Mouse (Mus musculus) embryo, embryonic 10 days (tissue): ENCODE measurements around the gene Chit1.
A peak's percentile ranks its signal among the peaks of the same experiment; 100 is the strongest.

ENCODE experiments used
- DNase-seq: peaks from one replicate; pipeline ENCODE4 v3.0.0-alpha.2; 2015; ENCODE audit warnings: low spot score

Gene Chit1

GRCm38 (mm10) chr1:134098726-134099515 is 12.1 kb upstream of the Chit1 start:
- peak; percentile 93 for DNase-seq

DNA sequence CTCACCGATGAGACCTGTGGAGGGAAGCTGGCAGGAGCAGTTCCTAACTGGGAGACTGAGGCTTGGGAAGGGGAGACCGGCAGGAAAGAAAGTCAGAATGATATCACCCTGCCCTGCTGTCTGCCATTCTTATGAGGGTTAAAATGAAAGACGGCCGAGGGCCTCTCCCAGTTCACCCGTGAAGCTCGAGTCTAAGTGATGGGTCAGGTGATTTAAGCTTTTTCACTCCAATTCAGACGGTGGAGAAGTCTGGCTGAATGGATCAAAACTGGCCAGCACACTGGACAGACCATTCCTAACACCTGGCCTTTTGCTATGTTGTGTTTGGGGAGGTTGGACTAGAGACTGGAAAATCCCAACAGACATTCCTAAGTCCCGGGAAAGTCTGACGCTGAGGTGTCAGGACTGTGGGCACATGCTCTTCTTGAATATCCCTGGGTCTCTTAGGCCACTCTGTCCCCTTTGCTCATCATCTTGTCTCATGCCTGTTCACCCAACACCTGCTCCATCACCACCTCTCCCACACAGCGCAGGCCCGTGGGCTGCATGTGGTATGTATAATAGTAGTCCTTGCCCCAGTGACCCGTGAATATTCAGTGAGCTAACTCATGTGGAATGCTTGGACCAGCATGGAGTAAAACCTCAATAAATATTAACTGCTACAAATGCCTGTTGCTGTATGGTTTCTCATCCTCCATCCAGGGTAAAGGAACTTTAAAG is 11.4 kb upstream of the Chit1 start:
- no peak for DNase-seq

DNA sequence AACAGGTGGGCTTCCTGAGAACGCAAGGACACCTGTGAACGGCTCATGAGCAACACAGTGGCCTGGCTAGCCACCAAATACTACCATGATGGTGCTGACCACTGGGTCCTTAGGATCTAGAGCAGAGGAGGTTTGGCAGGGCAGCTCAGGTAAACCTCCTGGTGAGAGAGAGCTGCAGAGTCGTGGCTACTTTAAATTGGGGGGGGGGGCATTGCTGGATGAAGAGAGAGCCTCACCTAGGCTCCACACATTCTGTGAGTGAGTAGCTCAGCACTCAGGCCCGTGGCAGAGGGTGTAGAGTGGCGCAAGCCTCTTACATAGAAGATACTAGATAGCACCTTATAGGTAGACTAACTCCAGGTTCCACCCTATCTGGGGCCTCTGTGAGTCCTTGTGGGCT is 10.6 kb upstream of the Chit1 start:
- no peak for DNase-seq

- no peak for DNase-seq
These were observed 10.1 kb upstream of the Chit1 start for GRCm38 (mm10) chr1:134100928-134101327.

- DNase-seq, result no peak
These were observed 9.4 kb upstream of the Chit1 start for GRCm38 (mm10) chr1:134101593-134101992.

GRCm38 (mm10) chr1:134103861-134104260 is 7.2 kb upstream of the Chit1 start:
- DNase-seq, result no peak

DNA sequence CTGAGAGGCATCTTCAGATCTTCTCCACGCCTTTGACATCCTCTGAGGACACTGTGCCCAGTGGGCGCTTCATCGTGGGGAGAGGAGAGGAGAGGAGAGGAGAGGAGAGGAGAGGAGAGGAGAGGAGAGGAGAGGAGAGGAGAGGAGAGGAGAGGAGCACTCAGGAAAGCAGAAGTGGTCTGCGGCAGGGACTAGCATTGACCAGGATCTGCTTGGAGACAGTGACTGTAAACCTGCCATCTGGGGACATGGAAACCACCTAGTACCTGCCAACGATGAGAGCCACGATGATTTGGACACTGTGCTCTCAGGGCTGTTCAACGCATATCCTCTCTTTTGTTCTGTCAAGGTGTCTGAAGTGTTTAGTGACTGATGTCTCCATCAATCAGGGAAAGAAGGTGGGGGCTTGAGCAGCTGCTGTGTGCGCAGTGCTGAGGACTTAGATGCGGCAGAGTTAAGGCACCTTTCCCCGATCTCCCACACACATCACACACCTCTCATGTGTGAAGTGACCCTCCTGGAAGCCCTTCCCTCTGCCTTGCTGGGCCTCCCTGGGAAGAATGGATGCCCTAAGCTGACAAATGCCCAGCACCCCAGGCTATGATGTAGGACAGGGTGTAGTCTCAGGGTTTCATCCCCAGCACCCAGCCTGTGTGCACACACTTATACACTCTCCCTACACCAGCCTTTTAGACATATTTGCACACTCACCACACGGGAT is 5.8 kb upstream of the Chit1 start:
- no peak for DNase-seq

- DNase-seq, result no peak
These were observed 5.1 kb upstream of the Chit1 start for GRCm38 (mm10) chr1:134105764-134106430.

- peak; percentile 75 for DNase-seq
These were observed 4.3 kb upstream of the Chit1 start for GRCm38 (mm10) chr1:134106719-134107118.

- DNase-seq, result no peak
These were observed 3.3 kb upstream of the Chit1 start for GRCm38 (mm10) chr1:134107777-134108176.

GRCm38 (mm10) chr1:134110015-134110414 is 1.0 kb upstream of the Chit1 start:
- DNase-seq, result no peak

GRCm38 (mm10) chr1:134110449-134110848 is 593 bp upstream of the Chit1 start:
- no peak for DNase-seq

GRCm38 (mm10) chr1:134113560-134113959 is 2.5 kb downstream of the Chit1 start:
- DNase-seq, result no peak

DNA sequence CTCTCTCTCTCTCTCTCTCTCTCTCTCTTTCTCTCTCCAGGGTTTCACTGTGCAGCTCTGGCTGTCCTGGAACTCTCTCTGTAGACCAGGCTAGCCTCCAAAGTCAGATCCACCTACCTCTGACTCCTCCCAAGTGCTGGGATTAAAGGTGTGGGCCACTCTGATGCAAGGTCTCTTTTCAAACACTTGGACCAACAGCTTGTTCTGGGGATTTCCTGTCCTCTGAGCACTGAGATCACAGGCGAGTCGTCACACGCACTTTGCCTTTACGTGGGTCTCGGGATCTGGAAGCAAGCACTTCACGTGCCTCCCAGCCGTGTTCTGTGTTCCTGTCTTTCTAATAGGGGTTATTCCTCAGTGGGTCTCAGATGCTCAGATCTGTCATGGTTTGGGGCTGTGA is 3.0 kb downstream of the Chit1 start:
- no peak for DNase-seq

DNA sequence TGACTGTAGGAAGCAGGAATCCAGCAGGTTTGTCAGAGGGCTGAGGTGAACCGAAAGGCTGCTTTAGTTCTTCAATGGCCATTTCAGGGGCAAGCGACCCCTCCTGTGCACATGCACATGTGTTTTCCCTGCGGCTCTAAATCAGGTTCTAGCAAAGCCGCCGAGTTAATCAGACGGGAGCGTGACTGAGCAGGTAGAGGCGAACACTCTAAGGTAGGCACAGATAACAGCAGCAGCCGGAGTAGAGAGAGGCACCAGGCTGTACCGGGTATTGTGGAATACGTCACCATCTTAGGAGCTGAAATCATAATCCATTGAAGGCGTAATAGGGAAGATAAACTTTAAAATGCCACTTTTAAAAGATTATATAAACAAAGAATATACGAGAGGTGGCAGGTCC is 3.7 kb downstream of the Chit1 start:
- DNase-seq, result no peak

GRCm38 (mm10) chr1:134115424-134115823 is 4.4 kb downstream of the Chit1 start:
- no peak for DNase-seq

- no peak for DNase-seq
These were observed 6.1 kb downstream of the Chit1 start for GRCm38 (mm10) chr1:134117110-134117509.

GRCm38 (mm10) chr1:134120179-134120578 is 9.1 kb downstream of the Chit1 start:
- DNase-seq, result peak; percentile 91

- peak; percentile 55 for DNase-seq
These were observed 11.2 kb downstream of the Chit1 start for GRCm38 (mm10) chr1:134122195-134122594.

DNA sequence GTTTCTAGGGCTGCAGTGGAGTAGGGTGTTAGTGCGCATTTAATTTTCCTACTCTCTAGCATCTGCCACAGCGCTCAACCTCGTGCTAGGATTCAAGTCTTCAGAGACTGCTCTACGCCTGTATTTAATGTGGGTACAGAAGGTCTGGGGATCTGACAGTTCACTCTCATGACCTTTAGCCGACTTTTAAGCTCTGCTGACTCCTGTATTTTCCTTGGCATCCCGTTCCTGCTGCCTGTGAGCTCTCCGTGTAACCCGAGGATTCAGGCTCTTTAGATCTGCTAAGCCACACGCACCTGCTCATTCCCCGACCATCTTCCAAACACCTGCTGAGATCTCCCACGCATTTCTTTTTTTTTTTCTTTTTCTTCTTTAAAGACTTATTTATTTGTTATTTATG is 22.3 kb downstream of the Chit1 start:
- DNase-seq, result no peak

GRCm38 (mm10) chr1:134136351-134136750 is 25.3 kb downstream of the Chit1 start:
- DNase-seq, result no peak

DNA sequence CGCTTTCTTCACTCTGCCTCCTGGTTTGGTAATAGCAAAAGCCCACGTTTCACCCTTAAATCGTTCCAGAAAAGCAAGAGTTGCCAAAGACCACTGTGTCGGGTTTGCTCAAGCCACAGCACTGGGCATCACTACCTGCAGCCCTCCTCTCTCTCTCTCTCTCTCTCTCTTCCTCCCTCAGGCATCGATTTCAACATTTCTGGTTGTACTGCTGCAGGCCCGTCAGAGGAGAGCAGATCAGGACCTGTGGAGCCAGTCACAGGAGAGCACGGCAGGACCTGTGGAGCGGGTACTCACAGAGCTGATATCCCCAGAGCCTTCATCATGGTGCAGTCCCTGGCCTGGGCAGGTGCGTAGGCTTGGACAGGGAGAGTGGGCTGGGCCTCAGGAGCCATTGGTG is 27.4 kb downstream of the Chit1 start:
- DNase-seq, result peak; percentile 1
